Mouse (Mus musculus) hindbrain, postnatal 0 days (tissue): ENCODE results near the gene Alcam. TPM values are rescaled to one million over a fixed set of nuclear protein-coding genes. Genes with fewer than 3 reads are reported as not detected.

Source experiments
- ATAC-seq: fragments of 200-750 bp; cut with Nextera tagmentation; 2 replicates; pipeline ENCODE4 v1.8.0; 2017; ENCODE audit warnings: mild to moderate bottlenecking, moderate TSS enrichment, moderate library complexity
- DNase-seq: peaks from one replicate; pipeline ENCODE4 v3.0.0-alpha.2; 2015; ENCODE audit warnings: low spot score
- H3K27ac ChIP-seq: fragments of 300-500 bp; sonication (generic); 2 replicates; pipeline ENCODE4 v1.5.1; 2014; ENCODE audit warnings: mild to moderate bottlenecking
- H3K27me3 ChIP-seq: fragments of 300-500 bp; sonication (generic); 2 replicates; pipeline ENCODE4 v1.6.1; 2014; ENCODE audit warnings: low read length, mixed read lengths; ENCODE audit not compliant: insufficient read depth
- H3K36me3 ChIP-seq: fragments of 300-500 bp; sonication (generic); 2 replicates; pipeline ENCODE4 v1.6.1; 2014; ENCODE audit warnings: low read length, mixed read lengths; ENCODE audit not compliant: insufficient read depth
- H3K4me1 ChIP-seq: fragments of 300-500 bp; sonication (generic); 2 replicates; pipeline ENCODE4 v1.6.1; 2014; ENCODE audit warnings: antibody characterized with exemption, low read length, mixed read lengths; ENCODE audit not compliant: insufficient read depth
- H3K4me2 ChIP-seq: fragments of 300-500 bp; sonication (generic); 2 replicates; pipeline ENCODE4 v1.6.1; 2014; ENCODE audit warnings: low read depth, mild to moderate bottlenecking, low read length, moderate library complexity, mixed read lengths
- H3K4me3 ChIP-seq: fragments of 300-500 bp; sonication (generic); 2 replicates; pipeline ENCODE4 v1.5.1; 2014; ENCODE audit warnings: low read length
- H3K9ac ChIP-seq: fragments of 300-500 bp; sonication (generic); replicated peaks from 2 replicates; pipeline ENCODE4 v1.6.1; 2014; ENCODE audit warnings: mild to moderate bottlenecking, low read length, moderate library complexity, mixed read lengths
- H3K9me3 ChIP-seq: fragments of 300-500 bp; sonication (generic); 2 replicates; pipeline ENCODE4 v1.6.1; 2016; ENCODE audit warnings: low read length, mixed read lengths
- CTCF ChIP-seq: IDR thresholded peaks from 2 replicates; pipeline ENCODE4 v1.5.1; 2016; ENCODE audit warnings: antibody characterized with exemption, control low read depth, low read depth
- WGBS: fragments of 180-500 bp; shearing (Covaris S2); extraction: QIAGEN DNeasy Blood & Tissue Kit; methylation state at CpG from one replicate; pipeline ENCODE4 v1.1.7; 2014; 5-methylcytosine and 5-hydroxymethylcytosine counted together
- polyA plus RNA-seq: library from polyadenylated mRNA; unstranded; fragments of >200 nt; fragmentation: Nextera tagmentation; extraction: Ambion mirVana; gene quantifications from 2 replicates; pipeline ENCODE4 v1.2.1, GENCODE M21; 2015
- total RNA-seq: library from RNA; depleted of rRNA; stranded (reverse); fragments of >200 nt; gene quantifications from 2 replicates; pipeline ENCODE4 v1.2.3, GENCODE M21; 2014

Gene Alcam
- total and polyA plus RNA-seq, 2 experiments from 2014 or later, result 40.3 to 106 TPM

- WGBS, result 93% methylated on average over 7 of the region's 7 CpGs
- no peak for TF ChIP-seq CTCF
- ATAC-seq, result no peak
These were observed 253.8 kb downstream of the Alcam start for GRCm38 (mm10) chr16:52200107-52200506.

More at GRCm38 (mm10) chr16:52200107-52200506, 253.8 kb downstream of the Alcam start:
- Histone ChIP-seq H3K27me3 (no peaks in the 10 kb centered on the region), H3K9ac (no peak overlapping the region), H3K4me2 (no peak overlapping the region), H3K4me1 (no peaks in the 10 kb centered on the region), H3K9me3 (no peaks in the 10 kb centered on the region), H3K36me3 (peaks cover 9% of the 10 kb centered on the region; the same call in 1 of the 2 replicates), H3K27ac (no peak overlapping the region), H3K4me3 (no peak overlapping the region)
- DNase-seq, result no peak
